Mouse (Mus musculus) heart, embryonic 12.5 days (tissue): ENCODE data around the gene Nmnat3. TPM values are rescaled to one million over a fixed set of nuclear protein-coding genes. Genes with fewer than 3 reads are reported as not detected.
"Not testable (repeated sequence)": the region's sequence is repeated elsewhere in the genome, so short reads cannot be mapped to it uniquely, and the experiment has no call there.

Experiments used
- ATAC-seq: fragments of 200-750 bp; cut with Nextera tagmentation; 2 replicates; pipeline ENCODE4 v1.8.0; 2017; ENCODE audit warnings: moderate TSS enrichment, moderate library complexity; ENCODE audit not compliant: insufficient number of reproducible peaks, low FRiP score
- H3K27ac ChIP-seq: fragments of 300-500 bp; sonication (generic); 2 replicates; pipeline ENCODE4 v1.5.1; 2016; ENCODE audit warnings: mild to moderate bottlenecking, moderate library complexity; ENCODE audit not compliant: poor library complexity, severe bottlenecking
- H3K27me3 ChIP-seq: fragments of 300-500 bp; sonication (generic); replicated peaks from 2 replicates; pipeline ENCODE4 v1.6.1; 2016; ENCODE audit warnings: mild to moderate bottlenecking, moderate library complexity
- H3K36me3 ChIP-seq: fragments of 300-500 bp; sonication (generic); 2 replicates; pipeline ENCODE4 v1.6.1; 2016; ENCODE audit warnings: mild to moderate bottlenecking, moderate library complexity
- H3K4me1 ChIP-seq: fragments of 300-500 bp; sonication (generic); replicated peaks from 2 replicates; pipeline ENCODE4 v1.6.1; 2016; ENCODE audit warnings: mild to moderate bottlenecking
- H3K4me2 ChIP-seq: fragments of 300-500 bp; sonication (generic); 2 replicates; pipeline ENCODE4 v1.6.1; 2016; ENCODE audit warnings: mild to moderate bottlenecking, moderate library complexity
- H3K4me3 ChIP-seq: fragments of 300-500 bp; sonication (generic); 2 replicates; pipeline ENCODE4 v1.5.1; 2016; ENCODE audit warnings: mild to moderate bottlenecking
- H3K9ac ChIP-seq: fragments of 300-500 bp; sonication (generic); 2 replicates; pipeline ENCODE4 v1.6.1; 2016; ENCODE audit warnings: mild to moderate bottlenecking, moderate library complexity
- H3K9me3 ChIP-seq: fragments of 300-500 bp; sonication (generic); replicated peaks from 2 replicates; pipeline ENCODE4 v1.6.1; 2016; ENCODE audit warnings: mild to moderate bottlenecking, moderate library complexity
- WGBS: fragments of 180-500 bp; shearing (Covaris S2); methylation state at CpG from one replicate; pipeline ENCODE4 v1.1.7; 2016; 5-methylcytosine and 5-hydroxymethylcytosine counted together
- polyA plus RNA-seq: library from polyadenylated mRNA; unstranded; fragments of >200 nt; fragmentation: Nextera tagmentation; extraction: Ambion mirVana; gene quantifications from 2 replicates; pipeline ENCODE4 v1.2.1, GENCODE M21; 2016

Nmnat3 gene
- 9.4 and 10.0 TPM in 2 replicates for polyA plus RNA-seq

DNA sequence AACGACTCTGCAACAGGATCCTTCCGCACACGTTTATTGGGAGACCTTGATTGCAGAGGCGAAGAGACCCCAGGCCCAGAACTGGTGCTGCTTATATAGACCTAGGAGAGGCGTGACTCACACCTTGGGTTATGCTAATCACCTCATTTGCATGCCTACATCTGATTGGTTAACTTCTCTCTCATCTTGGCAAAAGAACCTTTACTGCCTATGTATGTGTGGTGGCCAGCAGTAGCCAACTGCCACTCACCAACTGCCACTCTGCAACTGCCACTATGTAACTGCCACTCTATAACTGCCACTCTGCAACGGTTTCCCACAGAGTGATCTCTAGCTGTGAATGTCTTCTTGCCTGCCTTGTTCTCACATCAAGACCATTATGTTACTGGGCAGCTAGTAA is at the start of gene Nmnat3:
Nmnat3 (plus strand) TSS at position 301 of the 400 bp plus-strand sequence.
- WGBS, result 75% methylated on average over 6 of the region's 6 CpGs
- not testable (repeated sequence) for H3K9ac ChIP-seq, H3K4me3 ChIP-seq, H3K4me2 ChIP-seq, H3K36me3 ChIP-seq, H3K9me3 ChIP-seq, ATAC-seq, H3K27ac ChIP-seq, H3K4me1 ChIP-seq
- H3K27me3 ChIP-seq, result peaks cover 17% of the 10 kb centered on the region; the same call in 1 of the 2 replicates

DNA sequence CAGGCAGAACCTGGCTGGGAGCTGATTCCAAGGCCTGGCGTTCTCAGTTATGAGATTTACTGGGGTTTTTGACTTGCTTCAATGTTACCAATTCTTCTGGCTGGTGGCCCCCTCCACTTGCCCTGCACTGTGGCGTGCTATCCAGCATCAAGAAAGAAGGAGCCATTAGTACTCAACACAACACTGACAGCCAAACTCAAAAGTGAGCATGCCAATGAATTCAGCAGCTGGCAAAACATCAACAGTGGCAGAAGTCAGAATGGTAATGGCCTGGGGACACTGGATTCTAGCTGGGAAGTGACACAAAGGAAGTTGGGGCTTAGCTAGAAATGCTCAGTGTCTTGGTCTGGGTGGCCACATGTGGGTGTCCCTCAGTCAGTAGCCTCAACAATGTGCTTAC is 43.8 kb upstream of the Nmnat3 start:
- WGBS, result 72% methylated on average over 2 of the region's 2 CpGs
- H3K36me3 ChIP-seq, result no peaks in the 10 kb centered on the region
- 0 out of 2 replicates have a peak, but pooled peaks cover 5% of the 10 kb centered on the region for H3K9me3 ChIP-seq
- ATAC-seq, result no peak
- no peak overlapping the region for H3K9ac ChIP-seq
- no peaks in the 10 kb centered on the region for H3K4me1 ChIP-seq
- H3K27ac ChIP-seq, result no peak overlapping the region
- H3K27me3 ChIP-seq, result no peaks in the 10 kb centered on the region
- no peak overlapping the region for H3K4me2 ChIP-seq
- no peak overlapping the region for H3K4me3 ChIP-seq

DNA sequence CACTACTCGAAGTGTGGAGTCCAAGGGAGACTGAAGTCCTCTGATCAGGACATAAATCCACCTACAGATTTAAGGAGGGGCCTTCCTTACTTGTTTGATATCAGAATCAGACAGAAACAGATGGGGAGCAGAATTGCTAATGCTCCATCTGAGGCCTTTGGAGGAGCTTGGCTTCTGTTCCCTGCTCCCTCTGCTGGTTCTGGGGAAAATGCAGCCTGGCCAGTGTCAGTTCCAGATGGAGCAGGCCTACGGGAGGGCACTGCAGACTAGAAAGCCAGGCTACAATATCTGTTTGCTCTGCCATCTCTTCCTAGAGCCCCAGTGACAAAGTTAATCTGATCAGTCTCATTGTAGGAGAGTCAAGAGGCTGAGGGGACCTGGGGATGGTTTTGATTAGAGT is 43.0 kb upstream of the Nmnat3 start:
- Histone ChIP-seq H3K4me2 (no peak overlapping the region), H3K36me3 (no peaks in the 10 kb centered on the region), H3K27ac (no peak overlapping the region), H3K9ac (no peak overlapping the region), H3K4me1 (no peaks in the 10 kb centered on the region), H3K9me3 (0 out of 2 replicates have a peak, but pooled peaks cover 5% of the 10 kb centered on the region), H3K4me3 (no peak overlapping the region), H3K27me3 (no peaks in the 10 kb centered on the region)
- no peak for ATAC-seq
- WGBS, result 30% methylated on average over 2 of the region's 2 CpGs

DNA sequence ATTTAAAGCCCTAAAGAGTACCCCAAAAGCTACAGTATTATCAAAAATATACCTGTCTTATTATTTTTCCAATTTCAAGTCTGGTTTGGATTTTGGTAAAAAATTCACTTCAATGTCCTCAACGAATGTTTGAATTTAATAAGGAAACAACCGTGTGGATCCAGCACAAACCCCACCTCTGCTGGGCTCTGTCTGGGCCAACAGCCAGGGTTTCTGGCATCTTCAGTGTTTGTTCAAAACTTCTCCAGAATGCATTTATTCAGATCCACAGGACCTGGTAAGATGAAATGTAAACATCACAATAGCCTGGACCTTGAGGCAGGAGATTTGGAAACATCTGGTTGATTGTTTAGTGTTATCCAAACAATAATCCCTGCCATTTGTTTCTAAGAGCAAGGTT is 42.0 kb upstream of the Nmnat3 start:
- Histone ChIP-seq H3K4me2 (no peak overlapping the region), H3K4me3 (no peak overlapping the region), H3K4me1 (no peaks in the 10 kb centered on the region), H3K27me3 (no peaks in the 10 kb centered on the region), H3K9ac (no peak overlapping the region), H3K27ac (no peak overlapping the region), H3K9me3 (0 out of 2 replicates have a peak, but pooled peaks cover 5% of the 10 kb centered on the region), H3K36me3 (no peaks in the 10 kb centered on the region)
- 71% methylated on average over 2 of the region's 2 CpGs for WGBS
- ATAC-seq, result no peak

DNA sequence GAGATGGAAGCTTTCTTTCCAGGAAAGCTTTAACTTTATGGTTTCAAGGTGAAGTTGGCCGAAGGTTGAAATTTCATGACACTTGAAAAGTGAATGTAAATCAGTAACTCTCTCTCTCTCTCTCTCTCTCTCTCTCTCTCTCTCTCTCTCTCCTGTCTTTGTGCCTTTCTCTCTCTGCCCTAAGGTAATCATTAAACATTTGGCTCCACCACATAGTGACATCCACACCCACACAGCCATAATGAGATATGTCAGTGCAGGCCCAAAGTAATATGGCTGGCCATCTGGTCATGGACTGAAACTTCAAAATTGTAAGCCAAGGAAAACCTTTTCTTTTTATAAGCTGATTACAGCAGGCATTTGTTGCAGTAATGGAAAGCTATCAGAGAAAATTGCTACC is 40.9 kb upstream of the Nmnat3 start:
- no peak overlapping the region for H3K4me2 ChIP-seq
- H3K27ac ChIP-seq, result no peak overlapping the region
- no peaks in the 10 kb centered on the region for H3K27me3 ChIP-seq
- ATAC-seq, result no peak
- H3K9ac ChIP-seq, result no peak overlapping the region
- 81% methylated on average over 1 of the region's 1 CpGs for WGBS
- H3K36me3 ChIP-seq, result no peaks in the 10 kb centered on the region
- 0 out of 2 replicates have a peak, but pooled peaks cover 4% of the 10 kb centered on the region for H3K9me3 ChIP-seq
- no peaks in the 10 kb centered on the region for H3K4me1 ChIP-seq
- no peak overlapping the region for H3K4me3 ChIP-seq

DNA sequence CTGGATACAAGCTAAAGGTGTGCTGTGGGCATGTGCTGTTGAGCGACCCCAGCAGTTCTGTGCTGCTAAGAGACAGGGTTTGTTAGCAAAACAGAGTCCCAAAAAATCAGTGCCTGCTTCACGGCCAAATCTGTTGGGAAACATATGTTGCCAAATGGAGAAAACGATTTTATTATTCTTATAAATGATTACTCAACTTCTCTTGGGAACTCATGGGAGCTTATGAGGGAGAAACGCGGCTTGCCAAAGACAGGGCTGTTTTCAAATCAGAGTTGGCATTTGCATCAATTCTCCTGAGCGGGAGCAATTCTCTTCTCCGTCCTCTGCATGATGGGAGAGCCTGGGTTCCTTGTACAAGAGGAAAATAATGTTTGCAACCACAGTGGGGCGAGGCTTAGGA is 27.0 kb upstream of the Nmnat3 start:
- no peak for ATAC-seq
- Histone ChIP-seq H3K9me3 (no peaks in the 10 kb centered on the region), H3K36me3 (no peaks in the 10 kb centered on the region), H3K4me1 (no peaks in the 10 kb centered on the region), H3K9ac (no peak overlapping the region), H3K4me2 (no peak overlapping the region), H3K27ac (no peak overlapping the region), H3K4me3 (no peak overlapping the region), H3K27me3 (0 out of 2 replicates have a peak, but pooled peaks cover 3% of the 10 kb centered on the region)
- 71% methylated on average over 8 of the region's 8 CpGs for WGBS

DNA sequence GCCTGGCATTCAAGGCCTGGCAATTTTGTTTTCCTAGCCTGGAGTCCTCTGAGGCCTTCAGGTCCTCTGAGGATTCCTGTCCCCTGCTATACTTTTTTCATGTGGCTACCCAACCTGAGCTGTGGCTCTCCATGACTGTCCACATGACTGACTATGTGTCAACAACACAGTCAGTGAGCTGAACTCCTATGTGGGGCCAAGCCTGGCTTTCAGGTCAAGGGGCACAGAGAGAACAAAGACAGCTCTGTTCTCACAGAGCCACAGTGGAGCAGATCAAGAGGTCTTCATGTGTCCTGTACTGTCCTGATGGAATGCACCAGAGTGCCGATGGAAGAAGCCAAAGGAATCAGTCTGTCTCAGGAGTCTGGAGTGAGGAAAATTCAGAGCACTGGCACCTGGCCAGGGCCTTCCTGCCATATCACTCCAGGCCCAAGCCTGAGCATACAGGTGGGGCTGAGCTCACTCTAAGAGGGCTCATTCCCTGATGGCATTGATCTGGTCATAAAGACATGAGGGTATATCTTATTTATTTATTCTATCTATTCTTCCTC is 25.7 kb upstream of the Nmnat3 start:
- Histone ChIP-seq H3K4me1 (no peaks in the 10 kb centered on the region), H3K9me3 (no peaks in the 10 kb centered on the region), H3K9ac (no peak overlapping the region), H3K4me2 (no peak overlapping the region), H3K27ac (no peak overlapping the region), H3K36me3 (no peaks in the 10 kb centered on the region), H3K4me3 (no peak overlapping the region), H3K27me3 (0 out of 2 replicates have a peak, but pooled peaks cover 3% of the 10 kb centered on the region)
- no peak for ATAC-seq
- 50% methylated on average over 1 of the region's 1 CpGs for WGBS

DNA sequence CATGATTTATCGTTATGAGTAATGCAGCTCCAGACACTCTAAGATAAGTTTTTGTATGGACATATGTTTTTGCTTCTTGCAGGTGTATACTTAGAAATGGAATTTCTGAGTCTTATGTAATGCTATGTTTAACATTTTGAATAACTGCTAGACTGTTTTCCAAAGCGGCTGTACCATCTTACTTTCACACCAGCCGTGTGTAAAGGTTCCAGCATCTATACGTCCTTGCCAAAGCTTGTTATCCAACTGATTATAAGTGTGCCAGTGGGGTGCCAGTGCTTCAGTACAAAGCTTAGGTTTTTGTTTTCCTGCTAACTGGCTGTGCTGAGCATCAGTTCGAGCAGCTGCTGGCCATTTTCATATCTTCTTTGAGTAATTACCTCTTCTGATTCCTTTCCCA is 22.3 kb upstream of the Nmnat3 start:
- WGBS, result 73% methylated on average over 5 of the region's 5 CpGs

DNA sequence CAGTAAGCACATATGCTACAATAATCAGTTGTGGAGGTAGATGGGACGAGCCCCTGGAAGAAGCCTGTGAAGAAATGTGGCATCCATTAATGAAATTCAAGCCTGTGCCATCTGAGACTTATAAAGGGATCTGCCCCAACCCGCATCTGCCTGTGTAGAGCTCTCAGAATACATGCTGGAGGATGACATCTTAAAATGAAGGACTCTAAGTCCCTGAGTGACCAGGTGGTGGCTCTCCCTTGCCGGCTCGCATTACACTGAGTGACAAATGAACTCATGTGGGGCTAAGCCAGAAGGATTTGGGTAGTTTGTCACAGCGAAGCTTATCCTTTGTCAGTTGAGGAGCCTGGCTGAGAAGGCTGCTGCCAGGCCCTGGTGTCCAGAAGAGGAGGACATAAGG is 14.5 kb upstream of the Nmnat3 start:
- WGBS, result 56% methylated on average over 5 of the region's 5 CpGs
- no peaks in the 10 kb centered on the region for H3K4me1 ChIP-seq
- no peak overlapping the region for H3K4me2 ChIP-seq
- H3K9me3 ChIP-seq, result 0 out of 2 replicates have a peak, but pooled peaks cover 3% of the 10 kb centered on the region
- H3K27me3 ChIP-seq, result 0 out of 2 replicates have a peak, but pooled peaks cover 6% of the 10 kb centered on the region
- no peaks in the 10 kb centered on the region for H3K36me3 ChIP-seq
- H3K27ac ChIP-seq, result no peak overlapping the region
- no peak overlapping the region for H3K9ac ChIP-seq
- H3K4me3 ChIP-seq, result no peak overlapping the region
- ATAC-seq, result no peak

More for the DNA sequence above, 22.3 kb upstream of the Nmnat3 start:
- H3K36me3 ChIP-seq, result no peaks in the 10 kb centered on the region
- no peaks in the 10 kb centered on the region for H3K4me1 ChIP-seq
- H3K4me3 ChIP-seq, result no peak overlapping the region
- H3K9me3 ChIP-seq, result no peaks in the 10 kb centered on the region
- no peak overlapping the region for H3K4me2 ChIP-seq
- H3K27ac ChIP-seq, result no peak overlapping the region
- ATAC-seq, result no peak
- H3K27me3 ChIP-seq, result 0 out of 2 replicates have a peak, but pooled peaks cover 3% of the 10 kb centered on the region
- no peak overlapping the region for H3K9ac ChIP-seq

DNA sequence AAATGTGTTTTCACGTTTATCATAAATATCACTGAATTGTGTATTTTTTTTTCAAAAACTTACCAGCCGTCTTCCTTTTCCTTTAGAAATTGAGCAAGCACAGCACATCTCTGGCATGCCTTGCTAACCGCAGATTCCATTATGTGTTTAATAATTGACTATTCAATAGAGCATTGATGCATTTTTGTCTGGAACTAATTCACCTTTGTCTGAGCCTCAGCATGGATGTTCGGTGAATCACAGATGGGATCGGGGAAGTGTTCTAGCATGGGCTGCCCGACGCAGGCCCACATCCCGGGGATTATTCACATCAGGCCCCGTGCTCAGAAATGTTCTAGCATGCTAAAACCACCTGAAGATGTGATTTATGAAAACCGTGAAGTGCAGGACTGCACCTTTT is 12.2 kb upstream of the Nmnat3 start:
- Histone ChIP-seq H3K9me3 (0 out of 2 replicates have a peak, but pooled peaks cover 3% of the 10 kb centered on the region), H3K9ac (no peak overlapping the region), H3K36me3 (no peaks in the 10 kb centered on the region), H3K27ac (no peak overlapping the region), H3K4me2 (no peak overlapping the region), H3K4me1 (no peaks in the 10 kb centered on the region), H3K27me3 (0 out of 2 replicates have a peak, but pooled peaks cover 6% of the 10 kb centered on the region), H3K4me3 (no peak overlapping the region)
- no peak for ATAC-seq
- WGBS, result 84% methylated on average over 10 of the region's 10 CpGs

DNA sequence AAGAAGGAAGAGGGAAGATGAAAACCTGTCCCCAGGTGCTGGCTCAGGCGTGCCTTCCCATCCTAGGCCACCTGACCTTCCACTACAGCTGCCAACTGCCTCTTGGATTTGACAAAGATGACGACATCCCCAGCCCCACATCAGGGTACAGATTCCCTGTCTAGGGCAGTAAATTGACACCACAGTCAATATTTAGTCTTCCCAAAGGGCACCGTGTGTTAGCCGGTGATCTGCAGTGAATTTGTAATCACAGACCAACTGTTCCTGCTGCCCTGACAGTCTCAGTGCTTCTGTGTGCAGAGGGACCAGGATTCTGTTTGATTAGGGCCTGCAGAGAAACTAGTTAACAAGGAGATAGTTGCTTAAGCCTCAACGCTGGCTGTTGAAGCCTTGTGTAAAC is 7.1 kb upstream of the Nmnat3 start:
- no peak overlapping the region for H3K4me2 ChIP-seq
- H3K27ac ChIP-seq, result no peak overlapping the region
- 70% methylated on average over 5 of the region's 5 CpGs for whole genome bisulfite sequencing
- no peaks in the 10 kb centered on the region for H3K36me3 ChIP-seq
- H3K27me3 ChIP-seq, result 0 out of 2 replicates have a peak, but pooled peaks cover 5% of the 10 kb centered on the region
- ATAC-seq, result no peak
- no peak overlapping the region for H3K4me3 ChIP-seq
- no peaks in the 10 kb centered on the region for H3K9me3 ChIP-seq
- H3K9ac ChIP-seq, result no peak overlapping the region
- no peaks in the 10 kb centered on the region for H3K4me1 ChIP-seq
